Mouse (Mus musculus): ENCODE data around the gene Haspin. TPM values are rescaled to one million over a fixed set of nuclear protein-coding genes. Genes with fewer than 3 reads are reported as not detected.
"Not testable (repeated sequence)": the region's sequence is repeated elsewhere in the genome, so short reads cannot be mapped to it uniquely, and the experiment has no call there.

The Haspin gene
- polyA plus RNA-seq, 1 experiment from 2014 or later: 23.6 TPM

DNA sequence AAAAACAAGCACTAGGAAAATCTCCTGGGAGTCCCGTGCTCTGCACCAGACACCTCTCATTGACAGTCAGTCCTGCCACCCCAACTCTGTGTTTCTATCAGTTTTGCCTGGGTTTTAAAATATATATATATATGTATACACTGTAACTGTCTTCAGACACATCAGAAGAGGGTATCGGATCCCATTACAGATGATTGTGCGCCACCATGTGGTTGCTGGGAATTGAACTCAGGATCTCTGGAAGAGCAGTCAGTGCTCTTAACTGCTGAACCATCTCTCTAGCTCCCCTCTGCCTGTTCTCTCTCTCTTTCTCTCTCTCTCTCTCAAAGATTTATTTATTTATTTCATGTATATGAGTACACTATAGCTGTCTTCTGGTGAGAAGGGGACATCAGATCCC, 30.7 kb downstream of the Haspin start:
- not testable (repeated sequence) for H3K9ac ChIP-seq (ENCODE audit: low read length); H3K9me3 ChIP-seq (ENCODE audit: control insufficient read depth, low read length); H3K4me2 ChIP-seq (ENCODE audit: low read depth, low read length, severe bottlenecking); DNase-seq (ENCODE audit: low spot score); ATAC-seq (replicated peaks; ENCODE audit: low FRiP score); H3K4me3 ChIP-seq (ENCODE audit: low read depth, low read length); H3K36me3 ChIP-seq (ENCODE audit: control insufficient read depth, insufficient read depth, low read length); H3K27me3 ChIP-seq (ENCODE audit: control insufficient read depth, insufficient read depth, low read length); H3K4me1 ChIP-seq (replicated peaks; ENCODE audit: control insufficient read depth, insufficient read depth, low read length); H3K27ac ChIP-seq (ENCODE audit: low read depth, low read length)
- 36% methylated on average over 3 of the region's 3 CpGs for WGBS

GRCm38 (mm10) chr11:73105246-73105645, 32.8 kb downstream of the Haspin start:
- no peak overlapping the region for H3K4me2 ChIP-seq (ENCODE audit: low read depth, low read length, severe bottlenecking)
- ATAC-seq (replicated peaks; ENCODE audit: low FRiP score): no peak

GRCm38 (mm10) chr11:73101308-73101707, 36.8 kb downstream of the Haspin start:
- no peak overlapping the region for H3K27ac ChIP-seq (ENCODE audit: low read depth, low read length)
- H3K4me3 ChIP-seq (ENCODE audit: low read depth, low read length): no peak overlapping the region
- no peaks in the 10 kb centered on the region for H3K27me3 ChIP-seq (ENCODE audit: control insufficient read depth, insufficient read depth, low read length)
- H3K4me2 ChIP-seq (ENCODE audit: low read depth, low read length, severe bottlenecking): no peak overlapping the region
- no peaks in the 10 kb centered on the region for H3K4me1 ChIP-seq (replicated peaks; ENCODE audit: control insufficient read depth, insufficient read depth, low read length)
- DNase-seq (ENCODE audit: low spot score): no peak
- no peak overlapping the region for H3K9ac ChIP-seq (ENCODE audit: low read length)
- 80% methylated on average over 4 of the region's 4 CpGs for WGBS
- H3K36me3 ChIP-seq (ENCODE audit: control insufficient read depth, insufficient read depth, low read length): no peaks in the 10 kb centered on the region
- ATAC-seq (replicated peaks; ENCODE audit: low FRiP score): no peak
- no peaks in the 10 kb centered on the region for H3K9me3 ChIP-seq (ENCODE audit: control insufficient read depth, low read length)

More at GRCm38 (mm10) chr11:73105246-73105645, 32.8 kb downstream of the Haspin start:
- 74% methylated on average over 3 of the region's 3 CpGs for WGBS
- Histone ChIP-seq H3K36me3 (ENCODE audit: control insufficient read depth, insufficient read depth, low read length) (no peaks in the 10 kb centered on the region), H3K9ac (ENCODE audit: low read length) (no peak overlapping the region), H3K9me3 (ENCODE audit: control insufficient read depth, low read length) (no peaks in the 10 kb centered on the region), H3K4me3 (ENCODE audit: low read depth, low read length) (no peak overlapping the region), H3K27ac (ENCODE audit: low read depth, low read length) (no peak overlapping the region), H3K4me1 (replicated peaks; ENCODE audit: control insufficient read depth, insufficient read depth, low read length) (no peaks in the 10 kb centered on the region), H3K27me3 (ENCODE audit: control insufficient read depth, insufficient read depth, low read length) (no peaks in the 10 kb centered on the region)
- DNase-seq (ENCODE audit: low spot score): no peak

DNA sequence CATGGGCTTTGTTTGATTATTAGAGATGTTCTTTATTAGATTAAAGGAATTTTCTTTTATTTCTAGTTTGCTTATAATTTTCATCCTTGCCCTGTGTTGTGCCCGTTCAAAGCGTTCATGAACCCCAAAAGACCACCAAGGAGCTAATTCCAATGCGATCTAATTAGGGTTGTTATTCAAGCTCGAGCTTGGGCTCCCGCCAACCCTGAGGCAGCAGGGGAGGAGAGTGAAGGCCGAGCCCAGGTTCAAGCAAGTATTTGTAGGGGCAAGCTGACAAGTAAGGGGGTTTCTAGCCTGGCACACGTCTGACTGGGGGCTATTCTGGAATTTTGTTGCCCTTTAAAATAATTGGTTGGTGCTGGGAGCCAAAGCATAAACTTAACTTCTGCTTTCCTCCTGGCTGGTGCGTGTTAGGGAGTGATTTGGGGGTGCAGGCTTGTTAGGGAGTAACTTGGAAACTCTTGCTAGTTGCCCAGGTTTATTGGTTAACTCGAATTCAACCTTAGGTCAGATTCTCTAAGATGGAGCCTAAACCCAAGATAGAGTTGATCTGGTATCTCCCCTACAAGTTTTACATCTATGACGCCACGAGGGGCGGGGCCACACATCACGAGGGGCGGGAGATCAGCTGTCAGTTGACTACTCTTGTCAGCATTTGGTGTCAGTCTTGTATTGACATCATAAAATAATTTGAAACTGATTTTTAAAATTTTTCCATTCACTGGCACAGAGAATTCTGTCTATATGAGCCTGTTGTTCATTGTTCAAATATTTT, 37.9 kb downstream of the Haspin start:
- 67% methylated on average over 14 of the region's 14 CpGs for WGBS
- Histone ChIP-seq H3K27me3 (ENCODE audit: control insufficient read depth, insufficient read depth, low read length) (no peaks in the 10 kb centered on the region), H3K4me1 (replicated peaks; ENCODE audit: control insufficient read depth, insufficient read depth, low read length) (no peaks in the 10 kb centered on the region), H3K4me2 (ENCODE audit: low read depth, low read length, severe bottlenecking) (no peak overlapping the region), H3K9ac (ENCODE audit: low read length) (no peak overlapping the region), H3K9me3 (ENCODE audit: control insufficient read depth, low read length) (no peaks in the 10 kb centered on the region), H3K36me3 (ENCODE audit: control insufficient read depth, insufficient read depth, low read length) (no peaks in the 10 kb centered on the region), H3K27ac (ENCODE audit: low read depth, low read length) (no peak overlapping the region), H3K4me3 (ENCODE audit: low read depth, low read length) (no peak overlapping the region)
- no peak for ATAC-seq (replicated peaks; ENCODE audit: low FRiP score)
- no peak for DNase-seq (ENCODE audit: low spot score)

GRCm38 (mm10) chr11:73098860-73099259, 39.2 kb downstream of the Haspin start:
- no peak overlapping the region for H3K27ac ChIP-seq (ENCODE audit: low read depth, low read length)
- ATAC-seq (replicated peaks; ENCODE audit: low FRiP score) (no peak), DNase-seq (ENCODE audit: low spot score) (no peak)
- no peak overlapping the region for H3K4me3 ChIP-seq (ENCODE audit: low read depth, low read length)
- no peaks in the 10 kb centered on the region for H3K9me3 ChIP-seq (ENCODE audit: control insufficient read depth, low read length)
- no peak overlapping the region for H3K4me2 ChIP-seq (ENCODE audit: low read depth, low read length, severe bottlenecking)
- H3K4me1 ChIP-seq (replicated peaks; ENCODE audit: control insufficient read depth, insufficient read depth, low read length): no peaks in the 10 kb centered on the region
- H3K36me3 ChIP-seq (ENCODE audit: control insufficient read depth, insufficient read depth, low read length): no peaks in the 10 kb centered on the region
- H3K9ac ChIP-seq (ENCODE audit: low read length): no peak overlapping the region
- WGBS: 71% methylated on average over 5 of the region's 5 CpGs
- no peaks in the 10 kb centered on the region for H3K27me3 ChIP-seq (ENCODE audit: control insufficient read depth, insufficient read depth, low read length)

- no peak overlapping the region for H3K9ac ChIP-seq (ENCODE audit: low read length)
- DNase-seq (ENCODE audit: low spot score) (no peak), ATAC-seq (replicated peaks; ENCODE audit: low FRiP score) (no peak)
- H3K4me1 ChIP-seq (replicated peaks; ENCODE audit: control insufficient read depth, insufficient read depth, low read length): no peaks in the 10 kb centered on the region
- H3K4me2 ChIP-seq (ENCODE audit: low read depth, low read length, severe bottlenecking): no peak overlapping the region
- H3K27me3 ChIP-seq (ENCODE audit: control insufficient read depth, insufficient read depth, low read length): no peaks in the 10 kb centered on the region
- no peaks in the 10 kb centered on the region for H3K36me3 ChIP-seq (ENCODE audit: control insufficient read depth, insufficient read depth, low read length)
- no peak overlapping the region for H3K27ac ChIP-seq (ENCODE audit: low read depth, low read length)
- no peak overlapping the region for H3K4me3 ChIP-seq (ENCODE audit: low read depth, low read length)
- WGBS: 80% methylated on average over 11 of the region's 11 CpGs
- H3K9me3 ChIP-seq (ENCODE audit: control insufficient read depth, low read length): no peaks in the 10 kb centered on the region
These were observed 43.7 kb downstream of the Haspin start for GRCm38 (mm10) chr11:73094231-73094995.

DNA sequence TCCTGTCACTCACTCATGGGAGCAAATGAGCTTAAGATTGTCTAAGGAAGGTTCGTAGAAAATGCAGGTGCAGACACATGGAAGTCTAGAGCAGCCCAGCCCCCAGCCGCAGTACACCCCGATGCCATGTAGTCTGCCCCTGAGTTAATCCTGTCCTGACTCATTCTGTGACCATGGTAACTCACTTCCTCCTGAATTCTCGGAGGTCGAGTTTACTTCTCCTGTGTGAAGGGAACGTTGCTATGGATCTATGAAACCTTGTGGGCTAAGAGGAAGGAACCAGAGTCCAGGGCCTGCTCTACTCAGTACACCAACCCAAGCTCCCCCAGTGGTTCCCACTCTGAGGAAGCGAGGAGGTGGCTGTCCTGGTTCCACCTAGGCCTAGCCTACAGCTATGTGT, 45.2 kb downstream of the Haspin start:
- Histone ChIP-seq H3K4me2 (ENCODE audit: low read depth, low read length, severe bottlenecking) (no peak overlapping the region), H3K9ac (ENCODE audit: low read length) (no peak overlapping the region), H3K9me3 (ENCODE audit: control insufficient read depth, low read length) (no peaks in the 10 kb centered on the region), H3K36me3 (ENCODE audit: control insufficient read depth, insufficient read depth, low read length) (no peaks in the 10 kb centered on the region), H3K27ac (ENCODE audit: low read depth, low read length) (no peak overlapping the region), H3K4me3 (ENCODE audit: low read depth, low read length) (no peak overlapping the region), H3K4me1 (replicated peaks; ENCODE audit: control insufficient read depth, insufficient read depth, low read length) (no peaks in the 10 kb centered on the region), H3K27me3 (ENCODE audit: control insufficient read depth, insufficient read depth, low read length) (no peaks in the 10 kb centered on the region)
- DNase-seq (ENCODE audit: low spot score) (no peak), ATAC-seq (replicated peaks; ENCODE audit: low FRiP score) (no peak)
- 77% methylated on average over 7 of the region's 7 CpGs for WGBS

DNA sequence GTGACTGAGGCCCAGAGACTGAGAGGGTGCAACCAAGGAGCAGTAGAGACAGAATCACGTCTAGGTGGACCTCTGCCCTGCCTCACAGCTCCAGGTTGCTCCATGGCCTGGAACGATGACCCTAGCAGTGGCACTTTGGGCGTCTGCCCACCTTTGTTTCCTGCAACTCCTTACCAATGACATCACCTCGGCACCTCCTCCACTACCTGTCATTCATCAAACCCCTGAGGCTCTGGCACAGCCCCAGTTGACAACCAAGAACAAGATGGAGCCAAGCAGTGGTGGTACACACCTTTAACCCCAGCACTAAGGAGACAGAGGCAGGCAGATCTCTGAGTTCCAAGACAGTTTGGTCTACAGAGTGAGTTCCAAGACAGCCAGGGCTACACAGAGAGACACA, 46.0 kb downstream of the Haspin start:
- no peak overlapping the region for H3K9ac ChIP-seq (ENCODE audit: low read length)
- DNase-seq (ENCODE audit: low spot score) (no peak), ATAC-seq (replicated peaks; ENCODE audit: low FRiP score) (no peak)
- no peaks in the 10 kb centered on the region for H3K27me3 ChIP-seq (ENCODE audit: control insufficient read depth, insufficient read depth, low read length)
- no peaks in the 10 kb centered on the region for H3K9me3 ChIP-seq (ENCODE audit: control insufficient read depth, low read length)
- H3K4me1 ChIP-seq (replicated peaks; ENCODE audit: control insufficient read depth, insufficient read depth, low read length): no peaks in the 10 kb centered on the region
- 85% methylated on average over 4 of the region's 4 CpGs for WGBS
- H3K4me2 ChIP-seq (ENCODE audit: low read depth, low read length, severe bottlenecking): no peak overlapping the region
- H3K27ac ChIP-seq (ENCODE audit: low read depth, low read length): no peak overlapping the region
- H3K36me3 ChIP-seq (ENCODE audit: control insufficient read depth, insufficient read depth, low read length): no peaks in the 10 kb centered on the region
- no peak overlapping the region for H3K4me3 ChIP-seq (ENCODE audit: low read depth, low read length)

Measured in forebrain, embryonic 11.5 days (tissue).